Mouse (Mus musculus) NIH3T3 (cell line): ENCODE results near the gene Ptcd1.
"Not testable (repeated sequence)": the region's sequence is repeated elsewhere in the genome, so short reads cannot be mapped to it uniquely, and the experiment has no call there.

Source experiments
- DNase-seq: peaks from one replicate; pipeline ENCODE4 v3.0.0-alpha.2; 2012; ENCODE audit warnings: low read depth

Gene Ptcd1

GRCm38 (mm10) chr5:145166536-145167305, at the start of gene Ptcd1, which contains the start of gene Cpsf4:
Ptcd1 (minus strand) TSS chr5:145167108.
Cpsf4 (plus strand) TSS chr5:145167213.
- peak; percentile 99 for DNase-seq

- peak; percentile 21 for DNase-seq
These were observed 47.8 kb upstream of the Ptcd1 start for GRCm38 (mm10) chr5:145214679-145215078.

- no peak for DNase-seq
These were observed 46.6 kb upstream of the Ptcd1 start for GRCm38 (mm10) chr5:145213505-145213904.

- DNase-seq: no peak
These were observed 45.3 kb upstream of the Ptcd1 start for GRCm38 (mm10) chr5:145212216-145212615.

GRCm38 (mm10) chr5:145211340-145211739, 44.4 kb upstream of the Ptcd1 start:
- DNase-seq: no peak

GRCm38 (mm10) chr5:145208391-145208790, 41.5 kb upstream of the Ptcd1 start:
- not testable (repeated sequence) for DNase-seq

GRCm38 (mm10) chr5:145207954-145208353, 41.0 kb upstream of the Ptcd1 start:
- no peak for DNase-seq

GRCm38 (mm10) chr5:145207385-145207784, 40.5 kb upstream of the Ptcd1 start:
- no peak for DNase-seq

- peak; percentile 62 for DNase-seq
These were observed 38.1 kb upstream of the Ptcd1 start for GRCm38 (mm10) chr5:145205041-145205440.

- peak; percentile 98 for DNase-seq
These were observed 37.2 kb upstream of the Ptcd1 start, which contains the start of gene Zkscan5 for GRCm38 (mm10) chr5:145203936-145204691. Zkscan5 (plus strand) TSS chr5:145204562.

- DNase-seq: no peak
These were observed 35.5 kb upstream of the Ptcd1 start for GRCm38 (mm10) chr5:145202446-145202845.

GRCm38 (mm10) chr5:145201321-145201991, 34.5 kb upstream of the Ptcd1 start, which contains the start of gene Zkscan14:
Zkscan14 (minus strand) TSS chr5:145201868.
- peak; percentile 87 for DNase-seq

GRCm38 (mm10) chr5:145200387-145200786, 33.5 kb upstream of the Ptcd1 start:
- no peak for DNase-seq

- no peak for DNase-seq
These were observed 25.1 kb upstream of the Ptcd1 start, which contains the start of gene Atp5j2 for GRCm38 (mm10) chr5:145191962-145192361. Atp5j2 (minus strand) TSS chr5:145192062.

GRCm38 (mm10) chr5:145190875-145191798, 24.2 kb upstream of the Ptcd1 start:
- DNase-seq: peak; percentile 94

GRCm38 (mm10) chr5:145190373-145190772, 23.5 kb upstream of the Ptcd1 start:
- no peak for DNase-seq

- no peak for DNase-seq
These were observed 22.5 kb upstream of the Ptcd1 start for GRCm38 (mm10) chr5:145189416-145189815.

- no peak for DNase-seq
These were observed 18.3 kb upstream of the Ptcd1 start for GRCm38 (mm10) chr5:145185244-145185643.

GRCm38 (mm10) chr5:145178461-145178980, 11.6 kb upstream of the Ptcd1 start:
- DNase-seq: no peak

GRCm38 (mm10) chr5:145167306-145167661, 376 bp upstream of the Ptcd1 start:
- DNase-seq: no peak

GRCm38 (mm10) chr5:145165184-145165583, 1.7 kb downstream of the Ptcd1 start:
- DNase-seq: no peak
